In genomic region chr11:101178061-101179058, GRCm38 (mm10) we compare ENCODE assay signal across 13 mouse cellular contexts. TPM values are rescaled to one million over a fixed set of nuclear protein-coding genes. Genes with fewer than 3 reads are reported as not detected.
DNase-seq lines count a peak whose midpoint lies in the region; ATAC-seq and TF ChIP-seq lines count a peak whose summit lies in the region.
"Had no signal": no experiment of that assay in that cellular context is flagged by ENCODE, and none has a peak within 500 bp of the region (broad histone marks: within the 10 kb centered on the region; RNA-seq: fewer than 3 reads in every experiment).

No protein-coding gene starts in this region.

- no peak; the same call in 1 of the 2 replicates for TF ChIP-seq RAD21 in CH12.LX (IDR thresholded peaks at IDR 0.05; ENCODE audit: low read depth, low read length)

- no peak overlapping the region for H3K4me3 ChIP-seq in heart, embryonic 12.5 days
- peak overlapping the region; percentile 61 to 79 (median 68) for H3K4me3 ChIP-seq in CH12.LX (replicated peaks in 1 of 3; ENCODE audit: low read depth in 2 of 3, low read length in 2 of 3, poor library complexity in 1 of 3)
- 0 out of 2 replicates have a peak overlapping the region, but pooled peaks have one; percentile 2 for H3K4me3 ChIP-seq in limb, embryonic 11.5 days (ENCODE audit: low read depth, low read length)

- no peak for DNase-seq in heart, adult 8-10 months (ENCODE audit: low spot score)
- peak; percentile 74 for DNase-seq in CH12.LX (ENCODE audit: extremely low read depth)
- DNase-seq in cerebellum, postnatal 10 days, result peak; percentile 60 to 62
- DNase-seq in limb, embryonic 11.5 days (ENCODE audit: low spot score), result no peak
- DNase-seq in adrenal gland, adult 8-10 months, result no peak
- DNase-seq in testis, postnatal 10 days (ENCODE audit: low spot score), result no peak
- DNase-seq in layer of hippocampus, adult 18-20 months (ENCODE audit: low spot score in 2 of 2), result no peak
- DNase-seq: kidney, postnatal 4 days; lung, postnatal 36 days had no signal

- no peak for ATAC-seq in heart, embryonic 12.5 days (ENCODE audit: insufficient number of reproducible peaks, low FRiP score)
- ATAC-seq in limb, embryonic 11.5 days (ENCODE audit: insufficient number of reproducible peaks, low FRiP score, low TSS enrichment, low read depth), result no peak
- ATAC-seq: activated CD4-positive, CD25-positive, alpha-beta regulatory T cell, adult 4 months had no signal

- H3K36me3 ChIP-seq in heart, embryonic 12.5 days, result no peaks in the 10 kb centered on the region
- H3K36me3 ChIP-seq in CH12.LX (replicated peaks in 1 of 2; ENCODE audit: control insufficient read depth in 1 of 2, insufficient read depth in 1 of 2, low read length in 1 of 2), result peaks cover 29 to 56% of the 10 kb centered on the region in 2 experiments
- no peaks in the 10 kb centered on the region; the same call in 1 of the 2 replicates for H3K36me3 ChIP-seq in limb, embryonic 11.5 days (ENCODE audit: control insufficient read depth, insufficient read depth, low read length)
- H3K36me3 ChIP-seq: limb, embryonic 13.5 days had no signal

- WGBS in heart, embryonic 12.5 days, result 56% methylated on average over 36 of the region's 36 CpGs
- 53% methylated on average over 36 of the region's 36 CpGs for WGBS in limb, embryonic 11.5 days

- TF ChIP-seq CTCF in CH12.LX (conservative IDR thresholded peaks at IDR 0.05 in 1 of 2, IDR thresholded peaks at IDR 0.05 in 1 of 2; ENCODE audit: low read depth in 2 of 2, low read length in 2 of 2), result no peak

- dilution Hi-C loops in CH12.LX (cut with MboI; ENCODE audit: extremely low pct_ligation_motif_present, extremely low pct_unique_long_range_greater_than_20kb, low sequenced_read_pairs), result no loop called here

- in situ Hi-C loops in CH12.LX (cut with MboI; ENCODE audit: low pct_ligation_motif_present, low pct_unique_long_range_greater_than_20kb, low sequenced_read_pairs), result no loop called here

- TF ChIP-seq EP300 in CH12.LX (IDR thresholded peaks at IDR 0.05; ENCODE audit: low read length), result peak; percentile 48

- H3K79me2 ChIP-seq in CH12.LX (replicated peaks; ENCODE audit: control insufficient read depth, extremely low read depth, insufficient read depth, poor library complexity, severe bottlenecking), result peaks cover 12% of the 10 kb centered on the region

- peak; percentile 43; the same call in 1 of the 2 replicates for TF ChIP-seq POLR2A in CH12.LX (IDR thresholded peaks at IDR 0.05; ENCODE audit: low read depth, low read length)

- H3K4me1 ChIP-seq in heart, embryonic 12.5 days (replicated peaks), result peaks cover 35% of the 10 kb centered on the region
- peaks cover 7 to 55% of the 10 kb centered on the region in 2 experiments for H3K4me1 ChIP-seq in CH12.LX (ENCODE audit: control insufficient read depth in 1 of 2, insufficient read depth in 2 of 2)
- peaks cover 10% of the 10 kb centered on the region; the same call in 1 of the 2 replicates for H3K4me1 ChIP-seq in limb, embryonic 11.5 days (ENCODE audit: control insufficient read depth, insufficient read depth, low read length)

- peak overlapping the region; percentile 7; the same call in 1 of the 2 replicates for H3K4me2 ChIP-seq in heart, embryonic 12.5 days
- peak overlapping the region; percentile 91 for H3K4me2 ChIP-seq in CH12.LX (ENCODE audit: insufficient read depth, low read depth, poor library complexity, severe bottlenecking)
- no peak overlapping the region for H3K4me2 ChIP-seq in limb, embryonic 11.5 days (ENCODE audit: low read depth, severe bottlenecking)
- H3K4me2 ChIP-seq: limb, embryonic 13.5 days had no signal

- H3K27ac ChIP-seq in heart, embryonic 12.5 days (ENCODE audit: poor library complexity, severe bottlenecking), result no peak overlapping the region
- peak overlapping the region; percentile 85 for H3K27ac ChIP-seq in CH12.LX (ENCODE audit: insufficient read depth, low read depth)
- no peak overlapping the region for H3K27ac ChIP-seq in limb, embryonic 11.5 days (replicated peaks; ENCODE audit: low read depth, low read length)
- H3K27ac ChIP-seq: limb, embryonic 13.5 days had no signal

- no peaks in the 10 kb centered on the region for H3K9me3 ChIP-seq in heart, embryonic 12.5 days (replicated peaks)
- no peaks in the 10 kb centered on the region for H3K9me3 ChIP-seq in CH12.LX (replicated peaks; ENCODE audit: low read length)
- no peaks in the 10 kb centered on the region for H3K9me3 ChIP-seq in limb, embryonic 11.5 days (ENCODE audit: control insufficient read depth, low read length)
- H3K9me3 ChIP-seq: limb, embryonic 13.5 days had no signal

- no peak overlapping the region for H3K9ac ChIP-seq in heart, embryonic 12.5 days
- H3K9ac ChIP-seq in CH12.LX (ENCODE audit: insufficient read depth, low read depth), result peak overlapping the region; percentile 53
- no peak overlapping the region for H3K9ac ChIP-seq in limb, embryonic 11.5 days (ENCODE audit: low read length)
- H3K9ac ChIP-seq: limb, embryonic 13.5 days had no signal

- H3K27me3 ChIP-seq in heart, embryonic 12.5 days (replicated peaks), result peaks cover 39% of the 10 kb centered on the region
- H3K27me3 ChIP-seq in CH12.LX (replicated peaks), result no peaks in the 10 kb centered on the region
- peaks cover 46% of the 10 kb centered on the region for H3K27me3 ChIP-seq in limb, embryonic 11.5 days (ENCODE audit: control insufficient read depth, insufficient read depth, low read length)

TF ChIP-seq in CH12.LX, 34 proteins besides CTCF, POLR2A, EP300 and RAD21 (continues in another document):
- no peak; the same call in 1 of the 2 replicates for TF ChIP-seq HCFC1 (IDR thresholded peaks at IDR 0.05; ENCODE audit: low read depth, low read length)
- peak; percentile 59; the same call in 1 of the 2 replicates for TF ChIP-seq TCF12 (IDR thresholded peaks at IDR 0.05; ENCODE audit: low read depth, low read length)
- TF ChIP-seq GABPA (IDR thresholded peaks at IDR 0.05; ENCODE audit: insufficient replicate concordance, low read depth, low read length), result no peak
- no peak; the same call in 1 of the 2 replicates for TF ChIP-seq NRF1 (IDR thresholded peaks at IDR 0.05; ENCODE audit: low read depth, low read length)
- TF ChIP-seq JUND (conservative IDR thresholded peaks at IDR 0.05; ENCODE audit: low read depth, low read length), result 0 out of 2 replicates have a peak, but pooled peaks have one; percentile 24
- TF ChIP-seq PAX5 (IDR thresholded peaks at IDR 0.05; ENCODE audit: low read length), result no peak
- no peak for TF ChIP-seq USF1 (IDR thresholded peaks at IDR 0.05; ENCODE audit: low read depth, low read length)
- TF ChIP-seq MXI1 (IDR thresholded peaks at IDR 0.05; ENCODE audit: low read depth, low read length), result peak; percentile 93
- TF ChIP-seq MAZ (IDR thresholded peaks at IDR 0.05; ENCODE audit: low read depth, low read length), result no peak; the same call in 1 of the 2 replicates
- no peak for TF ChIP-seq JUN (IDR thresholded peaks at IDR 0.05; ENCODE audit: insufficient read depth, low read depth, low read length)

RNA-seq across cellular contexts. Expression of gene Ccr10, which starts 3.1 kb away (rescaled TPM):
- polyA plus RNA-seq in heart, embryonic 12.5 days (2016; fragmentation: Nextera tagmentation; extraction: Ambion mirVana), result 0.15 and 0.36 TPM in 2 replicates
- under 1 TPM in 2 of 4 experiments, not detected in 2; 0.14 to 0.19 TPM for total RNA-seq in heart, adult 8-10 months (2022)
- total RNA-seq in CH12.LX (2012; rRNA removed) (29.6 and 58.7 TPM in 2 replicates), CH12.LX (2014; rRNA removed) (14.1 and 17.2 TPM in 2 replicates)
- polyA plus RNA-seq in CH12.LX (2012; ENCODE audit: insufficient read length, low read depth), result 12.3 TPM in 2 replicates
- polyA plus RNA-seq in limb, embryonic 11.5 days (2014; fragmentation: Nextera tagmentation; extraction: Ambion mirVana), result 0.13 TPM in 1 of 2 replicates, not detected in the other
- total RNA-seq in adrenal gland, adult 8-10 months (2022), result under 1 TPM; 0.15 to 0.70 (median 0.36) TPM
- under 1 TPM in 1 of 2 experiments, not detected in 1; 0.18 TPM for total RNA-seq in layer of hippocampus, adult 18-20 months (2021)
- total RNA-seq: neutrophil, adult 5-6 weeks had no signal

RNA-seq across cellular contexts. Expression of gene Plekhh3, which starts 7.2 kb away (rescaled TPM):
- 10.4 and 10.6 TPM in 2 replicates for polyA plus RNA-seq in heart, embryonic 12.5 days (2016; fragmentation: Nextera tagmentation; extraction: Ambion mirVana)
- 10 to 100 TPM; 23.4 to 29.9 (median 28.1) TPM for total RNA-seq in heart, adult 8-10 months (2022)
- total RNA-seq in CH12.LX (2012; rRNA removed) (16.3 and 20.3 TPM in 2 replicates), CH12.LX (2014; rRNA removed) (2.8 and 2.9 TPM in 2 replicates)
- 3.7 and 5.0 TPM in 2 replicates for polyA plus RNA-seq in CH12.LX (2012; ENCODE audit: insufficient read length, low read depth)
- 2.6 and 4.1 TPM in 2 replicates for polyA plus RNA-seq in limb, embryonic 11.5 days (2014; fragmentation: Nextera tagmentation; extraction: Ambion mirVana)
- total RNA-seq in adrenal gland, adult 8-10 months (2022), result 10 to 100 TPM; 26.9 to 44.3 (median 30.4) TPM
- 10 to 100 TPM; 15.0 to 15.3 TPM for total RNA-seq in layer of hippocampus, adult 18-20 months (2021)
- polyA plus RNA-seq: activated CD4-positive, CD25-positive, alpha-beta regulatory T cell, adult 4 months had no signal

RNA-seq across cellular contexts. Expression of gene Cntnap1, which starts 8.0 kb away (rescaled TPM):
- 0.37 and 0.71 TPM in 2 replicates for polyA plus RNA-seq in heart, embryonic 12.5 days (2016; fragmentation: Nextera tagmentation; extraction: Ambion mirVana)
- 1 to 10 TPM; 1.1 to 2.9 (median 1.5) TPM for total RNA-seq in heart, adult 8-10 months (2022)
- total RNA-seq in CH12.LX (2012; rRNA removed), result 15.6 and 16.7 TPM in 2 replicates
- total RNA-seq in CH12.LX (2014; rRNA removed), result 3.6 and 4.4 TPM in 2 replicates
- polyA plus RNA-seq in CH12.LX (2012; ENCODE audit: insufficient read length, low read depth), result 17.9 and 19.5 TPM in 2 replicates
- polyA plus RNA-seq in limb, embryonic 11.5 days (2014; fragmentation: Nextera tagmentation; extraction: Ambion mirVana), result 0.04 and 0.21 TPM in 2 replicates
- 1 to 10 TPM; 5.7 to 7.4 (median 6.4) TPM for total RNA-seq in adrenal gland, adult 8-10 months (2022)
- 100 to 1,000 TPM; 154 to 162 TPM for total RNA-seq in layer of hippocampus, adult 18-20 months (2021)
- total RNA-seq: neutrophil, adult 5-6 weeks had no signal

RNA-seq across cellular contexts. Expression of gene Tubg2, which starts 22.7 kb away (rescaled TPM):
- 3.3 and 3.6 TPM in 2 replicates for polyA plus RNA-seq in heart, embryonic 12.5 days (2016; fragmentation: Nextera tagmentation; extraction: Ambion mirVana)
- 1 to 10 TPM; 2.7 to 4.9 (median 3.0) TPM for total RNA-seq in heart, adult 8-10 months (2022)
- total RNA-seq in CH12.LX (2012; rRNA removed), result 3.1 and 4.7 TPM in 2 replicates
- total RNA-seq in CH12.LX (2014; rRNA removed), result 1.2 and 2.1 TPM in 2 replicates
- 8.7 and 10.5 TPM in 2 replicates for polyA plus RNA-seq in CH12.LX (2012; ENCODE audit: insufficient read length, low read depth)
- 4.8 and 5.0 TPM in 2 replicates for polyA plus RNA-seq in limb, embryonic 11.5 days (2014; fragmentation: Nextera tagmentation; extraction: Ambion mirVana)
- total RNA-seq in adrenal gland, adult 8-10 months (2022), result 10 to 100 TPM in 2 of 4 experiments, 1 to 10 TPM in 2; 6.1 to 11.1 (median 9.9) TPM
- 10 to 100 TPM; 40.2 to 42.7 TPM for total RNA-seq in layer of hippocampus, adult 18-20 months (2021)

RNA-seq across cellular contexts. Expression of gene Ezh1, which starts 47.9 kb away (rescaled TPM):
- 14.9 and 16.1 TPM in 2 replicates for polyA plus RNA-seq in heart, embryonic 12.5 days (2016; fragmentation: Nextera tagmentation; extraction: Ambion mirVana)
- total RNA-seq in heart, adult 8-10 months (2022), result 10 to 100 TPM; 28.6 to 37.3 (median 31.7) TPM
- 11.1 and 15.3 TPM in 2 replicates for total RNA-seq in CH12.LX (2012; rRNA removed)
- 8.5 and 8.7 TPM in 2 replicates for total RNA-seq in CH12.LX (2014; rRNA removed)
- 10.8 and 12.1 TPM in 2 replicates for polyA plus RNA-seq in CH12.LX (2012; ENCODE audit: insufficient read length, low read depth)
- 12.7 and 13.4 TPM in 2 replicates for polyA plus RNA-seq in limb, embryonic 11.5 days (2014; fragmentation: Nextera tagmentation; extraction: Ambion mirVana)
- total RNA-seq in adrenal gland, adult 8-10 months (2022), result 10 to 100 TPM; 39.9 to 59.3 (median 47.7) TPM
- total RNA-seq in layer of hippocampus, adult 18-20 months (2021), result 10 to 100 TPM; 79.0 to 84.0 TPM

Comparison
In these comparisons a context has a peak if more than half of its experiments do, and no peak if none do; other contexts are left out.
1. DNase-seq: peak in CH12.LX (single experiment) and cerebellum, postnatal 10 days (2 of 2); none in heart, adult 8-10 months (single experiment), limb, embryonic 11.5 days (single experiment), adrenal gland, adult 8-10 months (single experiment), testis, postnatal 10 days (single experiment) and layer of hippocampus, adult 18-20 months (0 of 2).
2. RNA of gene Ccr10, which starts 3.1 kb away (total RNA-seq): 14.1 to 58.7 TPM in CH12.LX; 0.15 to 0.70 TPM in adrenal gland, adult 8-10 months, 0.18 TPM in layer of hippocampus, adult 18-20 months and 0.14 to 0.19 TPM in heart, adult 8-10 months; every median in the first group is over 4 times any median in the second.
3. RNA of gene Cntnap1, which starts 8.0 kb away (total RNA-seq): 154 to 162 TPM in layer of hippocampus, adult 18-20 months; 3.6 to 16.7 TPM in CH12.LX, 5.7 to 7.4 TPM in adrenal gland, adult 8-10 months and 1.1 to 2.9 TPM in heart, adult 8-10 months; every median in the first group is over 4 times any median in the second.